Mouse (Mus musculus) lung, adult 2 months (tissue): ENCODE measurements around the gene Lrsam1.

Experiments used
- CTCF ChIP-seq: fragments of 200-500 bp; IDR thresholded peaks from 2 replicates; pipeline ENCODE4 v1.5.1; 2011; ENCODE audit warnings: mild to moderate bottlenecking, low read length, control low read depth; ENCODE audit not compliant: insufficient read depth
- POLR2A ChIP-seq: fragments of 200-500 bp; IDR thresholded peaks from 2 replicates; pipeline ENCODE4 v1.6.1; 2011; ENCODE audit warnings: low read depth, mild to moderate bottlenecking, control low read depth, low read length, borderline replicate concordance; ENCODE audit errors: extremely low read depth

- TF ChIP-seq CTCF, result no peak
- no peak for TF ChIP-seq POLR2A
Observed at GRCm38 (mm10) chr2:32985844-32986243, 24.4 kb upstream of the Lrsam1 start.
